Mouse (Mus musculus): ENCODE measurements around the gene Sema7a. TPM values are rescaled to one million over a fixed set of nuclear protein-coding genes. Genes with fewer than 3 reads are reported as not detected.

The Sema7a gene
- total and polyA plus RNA-seq, 2 experiments from 2014 or later = 4.0 to 62.8 TPM

GRCm38 (mm10) chr9:57968783-57969542 is 29.1 kb downstream of the Sema7a start:
- Histone ChIP-seq H3K9ac (replicated peaks; ENCODE audit: low read length) (no peak overlapping the region), H3K4me1 (ENCODE audit: insufficient read depth, low read length) (0 out of 2 replicates have a peak, but pooled peaks cover 6% of the 10 kb centered on the region), H3K27ac (no peak overlapping the region), H3K4me2 (ENCODE audit: low read depth, low read length) (no peak overlapping the region), H3K36me3 (ENCODE audit: insufficient read depth, low read length) (no peaks in the 10 kb centered on the region), H3K9me3 (ENCODE audit: low read length) (no peaks in the 10 kb centered on the region), H3K27me3 (ENCODE audit: insufficient read depth, low read length) (no peaks in the 10 kb centered on the region), H3K4me3 (ENCODE audit: low read length) (no peak overlapping the region)
- 91% methylated on average over 8 of the region's 8 CpGs for WGBS
- DNase-seq (ENCODE audit: low spot score) (no peak), ATAC-seq (no peak)
- no peak for TF ChIP-seq CTCF (IDR thresholded peaks at IDR 0.05; ENCODE audit: low read depth)

DNA sequence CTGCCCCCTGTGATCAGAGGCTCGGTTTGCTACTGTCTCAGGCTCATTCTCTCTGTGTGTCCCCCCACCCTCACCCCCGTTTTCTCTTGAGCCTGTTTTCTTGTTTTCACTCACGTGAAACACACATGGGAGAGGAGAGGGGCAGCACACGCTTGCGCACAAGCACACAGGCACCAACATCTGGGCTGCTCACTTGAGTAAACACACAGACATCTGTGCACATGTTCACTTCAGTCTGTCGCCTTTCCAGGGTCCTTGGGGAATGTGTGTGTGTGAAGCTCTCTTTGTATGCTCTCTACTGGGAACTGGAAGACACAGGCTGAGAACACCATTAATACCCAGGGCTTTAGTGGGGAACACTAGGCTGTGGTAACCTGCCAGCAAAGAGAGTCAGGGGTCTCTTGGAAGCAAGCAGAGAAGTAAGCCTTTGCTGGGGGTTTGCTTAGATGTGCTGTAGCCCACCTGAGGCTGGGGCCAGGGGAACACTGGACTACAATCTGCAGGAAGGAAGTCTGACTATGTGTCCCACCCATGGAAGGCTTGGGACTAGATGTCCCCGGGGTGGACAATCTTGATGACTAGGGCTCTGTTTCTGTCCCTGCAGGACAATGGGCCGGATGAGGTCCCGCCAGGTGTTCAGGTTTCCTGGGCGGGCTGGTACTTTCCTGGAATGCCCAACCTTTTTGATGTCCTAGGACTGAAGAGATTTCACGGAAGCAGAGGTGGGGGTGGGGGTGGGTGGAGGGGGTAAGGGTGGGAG is 30.0 kb downstream of the Sema7a start:
- ATAC-seq = 0 out of 2 replicates have a peak, but pooled peaks have one; percentile 40
- H3K27ac ChIP-seq = no peak overlapping the region
- H3K9ac ChIP-seq (replicated peaks; ENCODE audit: low read length) = no peak overlapping the region
- H3K36me3 ChIP-seq (ENCODE audit: insufficient read depth, low read length) = no peaks in the 10 kb centered on the region
- 69% methylated on average over 11 of the region's 11 CpGs for WGBS
- no peak for TF ChIP-seq CTCF (IDR thresholded peaks at IDR 0.05; ENCODE audit: low read depth)
- no peaks in the 10 kb centered on the region for H3K27me3 ChIP-seq (ENCODE audit: insufficient read depth, low read length)
- H3K4me1 ChIP-seq (ENCODE audit: insufficient read depth, low read length) = 0 out of 2 replicates have a peak, but pooled peaks cover 6% of the 10 kb centered on the region
- no peak overlapping the region for H3K4me2 ChIP-seq (ENCODE audit: low read depth, low read length)
- H3K4me3 ChIP-seq (ENCODE audit: low read length) = no peak overlapping the region
- no peaks in the 10 kb centered on the region for H3K9me3 ChIP-seq (ENCODE audit: low read length)
- DNase-seq (ENCODE audit: low spot score) = peak; percentile 36

GRCm38 (mm10) chr9:57971413-57971812 is 31.5 kb downstream of the Sema7a start:
- H3K27ac ChIP-seq = no peak overlapping the region
- no peaks in the 10 kb centered on the region for H3K36me3 ChIP-seq (ENCODE audit: insufficient read depth, low read length)
- no peak overlapping the region for H3K4me2 ChIP-seq (ENCODE audit: low read depth, low read length)
- H3K4me1 ChIP-seq (ENCODE audit: insufficient read depth, low read length) = 0 out of 2 replicates have a peak, but pooled peaks cover 6% of the 10 kb centered on the region
- H3K27me3 ChIP-seq (ENCODE audit: insufficient read depth, low read length) = no peaks in the 10 kb centered on the region
- no peak for DNase-seq (ENCODE audit: low spot score)
- no peak for ATAC-seq
- H3K9ac ChIP-seq (replicated peaks; ENCODE audit: low read length) = no peak overlapping the region
- H3K9me3 ChIP-seq (ENCODE audit: low read length) = no peaks in the 10 kb centered on the region
- no peak overlapping the region for H3K4me3 ChIP-seq (ENCODE audit: low read length)
- no peak for TF ChIP-seq CTCF (IDR thresholded peaks at IDR 0.05; ENCODE audit: low read depth)
- WGBS = 84% methylated on average over 5 of the region's 5 CpGs

DNA sequence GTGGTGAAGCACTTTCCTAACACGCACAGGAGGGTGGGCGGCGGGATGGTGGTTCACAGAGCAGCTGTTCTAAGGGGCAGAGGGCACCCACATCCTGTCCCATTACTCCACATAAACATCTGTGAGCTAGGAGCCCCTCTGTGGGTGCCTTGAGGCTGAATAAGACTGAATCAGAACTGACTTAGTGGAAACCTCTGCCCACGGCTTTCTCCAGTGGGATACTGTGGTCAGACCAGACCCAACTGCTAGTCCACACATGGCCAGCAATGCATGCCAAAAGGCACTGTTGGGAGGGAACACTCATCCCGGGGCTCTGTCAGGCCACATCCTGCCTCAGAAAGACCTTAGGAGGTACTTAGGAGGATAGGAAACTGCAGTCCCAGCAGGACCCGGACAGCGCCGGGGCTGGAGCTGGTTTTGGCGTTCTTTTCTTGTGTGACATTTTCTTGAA is 32.3 kb downstream of the Sema7a start:
- H3K36me3 ChIP-seq (ENCODE audit: insufficient read depth, low read length) = no peaks in the 10 kb centered on the region
- H3K4me3 ChIP-seq (ENCODE audit: low read length) = no peak overlapping the region
- 0 out of 2 replicates have a peak, but pooled peaks cover 6% of the 10 kb centered on the region for H3K4me1 ChIP-seq (ENCODE audit: insufficient read depth, low read length)
- no peak for DNase-seq (ENCODE audit: low spot score)
- H3K4me2 ChIP-seq (ENCODE audit: low read depth, low read length) = no peak overlapping the region
- H3K27ac ChIP-seq = no peak overlapping the region; the same call in 1 of the 2 replicates
- H3K27me3 ChIP-seq (ENCODE audit: insufficient read depth, low read length) = no peaks in the 10 kb centered on the region
- 68% methylated on average over 9 of the region's 9 CpGs for WGBS
- no peaks in the 10 kb centered on the region for H3K9me3 ChIP-seq (ENCODE audit: low read length)
- no peak overlapping the region for H3K9ac ChIP-seq (replicated peaks; ENCODE audit: low read length)
- TF ChIP-seq CTCF (IDR thresholded peaks at IDR 0.05; ENCODE audit: low read depth) = no peak
- ATAC-seq = no peak

GRCm38 (mm10) chr9:57972776-57973439 is 33.0 kb downstream of the Sema7a start:
- H3K27ac ChIP-seq = no peak overlapping the region
- 0 out of 2 replicates have a peak, but pooled peaks cover 3% of the 10 kb centered on the region for H3K4me1 ChIP-seq (ENCODE audit: insufficient read depth, low read length)
- 68% methylated on average over 9 of the region's 9 CpGs for WGBS
- no peak overlapping the region for H3K4me2 ChIP-seq (ENCODE audit: low read depth, low read length)
- ATAC-seq = no peak
- H3K36me3 ChIP-seq (ENCODE audit: insufficient read depth, low read length) = no peaks in the 10 kb centered on the region
- H3K9me3 ChIP-seq (ENCODE audit: low read length) = no peaks in the 10 kb centered on the region
- no peak overlapping the region for H3K9ac ChIP-seq (replicated peaks; ENCODE audit: low read length)
- no peaks in the 10 kb centered on the region for H3K27me3 ChIP-seq (ENCODE audit: insufficient read depth, low read length)
- no peak for DNase-seq (ENCODE audit: low spot score)
- TF ChIP-seq CTCF (IDR thresholded peaks at IDR 0.05; ENCODE audit: low read depth) = no peak
- H3K4me3 ChIP-seq (ENCODE audit: low read length) = no peak overlapping the region

DNA sequence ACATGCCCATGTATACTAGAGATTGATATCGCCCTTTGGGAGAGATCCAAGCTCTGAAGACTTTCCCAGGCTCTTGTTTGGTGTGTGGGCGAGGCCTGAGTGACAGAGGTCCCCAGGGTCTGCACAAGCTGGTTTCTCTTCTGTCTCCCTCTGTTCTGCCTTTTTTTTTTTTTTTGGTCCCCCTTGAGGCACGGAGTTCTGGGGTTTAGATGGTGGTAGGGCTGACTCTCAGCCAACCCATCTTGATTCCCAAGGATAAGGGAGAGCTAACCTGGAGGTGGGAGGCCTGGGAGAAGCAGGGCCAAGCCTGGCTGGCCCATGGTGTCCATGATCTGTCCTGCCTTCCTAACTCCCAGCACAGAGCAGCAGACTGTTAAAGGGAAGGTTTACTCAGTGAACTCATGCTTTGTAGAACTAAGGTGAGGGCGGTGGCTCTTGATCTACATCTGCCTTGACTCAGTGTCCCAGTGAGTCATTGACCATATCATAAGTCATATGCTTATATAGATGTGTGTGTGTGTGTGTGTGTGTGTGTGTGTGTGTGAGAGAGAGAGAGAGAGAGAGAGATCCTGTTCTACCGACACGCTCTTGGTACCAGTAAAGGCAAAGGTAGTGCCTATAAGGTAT is 33.6 kb downstream of the Sema7a start:
- no peaks in the 10 kb centered on the region for H3K27me3 ChIP-seq (ENCODE audit: insufficient read depth, low read length)
- DNase-seq (ENCODE audit: low spot score) = no peak

More for the DNA sequence above, 33.6 kb downstream of the Sema7a start:
- Histone ChIP-seq H3K27ac (no peak overlapping the region), H3K9ac (replicated peaks; ENCODE audit: low read length) (no peak overlapping the region), H3K4me3 (ENCODE audit: low read length) (no peak overlapping the region), H3K36me3 (ENCODE audit: insufficient read depth, low read length) (no peaks in the 10 kb centered on the region), H3K4me2 (ENCODE audit: low read depth, low read length) (no peak overlapping the region), H3K9me3 (ENCODE audit: low read length) (no peaks in the 10 kb centered on the region), H3K4me1 (ENCODE audit: insufficient read depth, low read length) (no peaks in the 10 kb centered on the region)
- no peak for TF ChIP-seq CTCF (IDR thresholded peaks at IDR 0.05; ENCODE audit: low read depth)
- ATAC-seq = no peak
- WGBS = 79% methylated on average over 6 of the region's 6 CpGs
